Mouse (Mus musculus) heart, embryonic 15.5 days (tissue): ENCODE results near the gene Myl4. TPM values are rescaled to one million over a fixed set of nuclear protein-coding genes. Genes with fewer than 3 reads are reported as not detected.
"Not testable (repeated sequence)": the region's sequence is repeated elsewhere in the genome, so short reads cannot be mapped to it uniquely, and the experiment has no call there.

Experiments
- ATAC-seq: fragments of 200-750 bp; cut with Nextera tagmentation; replicated peaks from 2 replicates; pipeline ENCODE4 v1.8.0; 2017; ENCODE audit warnings: low read depth, moderate TSS enrichment; ENCODE audit not compliant: insufficient number of reproducible peaks, insufficient read depth, low FRiP score
- H3K27ac ChIP-seq: fragments of 300-500 bp; sonication (generic); 2 replicates; pipeline ENCODE4 v1.5.1; 2015; ENCODE audit warnings: mild to moderate bottlenecking, inconsistent platforms
- H3K27me3 ChIP-seq: fragments of 300-500 bp; sonication (generic); 2 replicates; pipeline ENCODE4 v1.6.1; 2015; ENCODE audit warnings: inconsistent platforms
- H3K36me3 ChIP-seq: fragments of 300-500 bp; sonication (generic); 2 replicates; pipeline ENCODE4 v1.6.1; 2015; ENCODE audit warnings: mild to moderate bottlenecking, inconsistent platforms
- H3K4me1 ChIP-seq: fragments of 300-500 bp; sonication (generic); replicated peaks from 2 replicates; pipeline ENCODE4 v1.6.1; 2015; ENCODE audit warnings: inconsistent platforms
- H3K4me2 ChIP-seq: fragments of 300-500 bp; sonication (generic); 2 replicates; pipeline ENCODE4 v1.6.1; 2015; ENCODE audit warnings: inconsistent platforms, mild to moderate bottlenecking, moderate library complexity
- H3K4me3 ChIP-seq: fragments of 300-500 bp; sonication (generic); 2 replicates; pipeline ENCODE4 v1.5.1; 2015; ENCODE audit warnings: mild to moderate bottlenecking, inconsistent platforms
- H3K9ac ChIP-seq: fragments of 300-500 bp; sonication (generic); 2 replicates; pipeline ENCODE4 v1.6.1; 2015; ENCODE audit warnings: mild to moderate bottlenecking, inconsistent platforms
- H3K9me3 ChIP-seq: fragments of 300-500 bp; sonication (generic); replicated peaks from 2 replicates; pipeline ENCODE4 v1.6.1; 2016; ENCODE audit warnings: inconsistent platforms
- WGBS: fragments of 180-500 bp; shearing (Covaris S2); methylation state at CpG from one replicate; pipeline ENCODE4 v1.1.7; 2015; ENCODE audit warnings: mixed read lengths; 5-methylcytosine and 5-hydroxymethylcytosine counted together
- polyA plus RNA-seq: library from polyadenylated mRNA; unstranded; fragments of >200 nt; fragmentation: Nextera tagmentation; extraction: Ambion mirVana; gene quantifications from 2 replicates; pipeline ENCODE4 v1.2.1, GENCODE M21; 2015

The Myl4 gene
- polyA plus RNA-seq, 1 experiment from 2014 or later = 1,694 TPM

DNA sequence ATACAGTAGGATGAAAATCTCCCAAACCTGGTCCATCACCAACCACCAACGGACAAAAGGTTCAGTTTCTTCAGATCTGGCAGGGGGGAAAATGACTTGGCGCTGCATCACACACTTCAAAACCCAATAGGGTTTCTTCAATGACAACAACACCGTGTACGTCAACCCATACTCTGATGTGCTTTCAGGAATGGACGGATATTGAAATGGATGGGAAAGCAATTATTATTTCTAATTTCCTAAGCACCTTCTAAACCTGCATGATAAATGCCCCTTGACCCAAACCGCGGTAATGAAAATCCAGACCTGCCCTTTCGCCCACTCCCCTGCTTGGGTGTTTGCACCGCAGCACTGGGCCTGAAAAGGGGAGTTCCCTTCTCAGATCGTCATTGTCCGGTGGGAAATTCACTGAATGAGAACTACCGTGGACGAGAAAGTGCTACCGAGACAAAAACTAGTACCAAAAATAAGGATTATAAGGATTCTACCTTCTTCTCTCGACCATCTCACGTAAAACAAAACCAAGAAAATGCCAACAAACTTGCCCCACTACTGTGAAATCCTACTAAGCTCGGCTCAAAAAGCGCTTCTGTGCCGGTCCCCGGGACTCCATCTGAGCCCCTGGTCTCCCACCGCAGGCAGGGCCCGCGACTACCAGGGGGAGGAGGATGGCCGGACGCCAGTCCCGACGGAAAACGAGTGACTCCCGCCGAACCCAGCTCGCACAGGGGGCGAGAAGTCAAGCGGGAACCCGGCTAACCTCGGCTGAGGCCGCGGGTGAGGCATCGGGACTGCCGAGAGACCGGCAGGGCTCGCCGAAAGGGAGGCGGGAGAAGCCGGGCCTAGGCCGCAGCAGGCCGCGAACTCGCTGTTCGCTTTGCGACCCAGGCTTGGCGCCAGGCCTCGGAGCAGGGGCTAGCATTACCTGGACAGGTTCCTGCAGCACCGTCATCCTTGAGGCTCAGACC, 741 bp upstream of the Myl4 start:
- Histone ChIP-seq H3K36me3 (no peaks in the 10 kb centered on the region), H3K4me2 (peak overlapping the region; percentile 79), H3K27ac (peak overlapping the region; percentile 92), H3K27me3 (no peaks in the 10 kb centered on the region), H3K9me3 (no peaks in the 10 kb centered on the region), H3K4me1 (peaks cover 36% of the 10 kb centered on the region), H3K4me3 (peak overlapping the region; percentile 76), H3K9ac (peak overlapping the region; percentile 96)
- peak; percentile 72 for ATAC-seq
- WGBS = under 1% methylated on average over 53 of the region's 53 CpGs

DNA sequence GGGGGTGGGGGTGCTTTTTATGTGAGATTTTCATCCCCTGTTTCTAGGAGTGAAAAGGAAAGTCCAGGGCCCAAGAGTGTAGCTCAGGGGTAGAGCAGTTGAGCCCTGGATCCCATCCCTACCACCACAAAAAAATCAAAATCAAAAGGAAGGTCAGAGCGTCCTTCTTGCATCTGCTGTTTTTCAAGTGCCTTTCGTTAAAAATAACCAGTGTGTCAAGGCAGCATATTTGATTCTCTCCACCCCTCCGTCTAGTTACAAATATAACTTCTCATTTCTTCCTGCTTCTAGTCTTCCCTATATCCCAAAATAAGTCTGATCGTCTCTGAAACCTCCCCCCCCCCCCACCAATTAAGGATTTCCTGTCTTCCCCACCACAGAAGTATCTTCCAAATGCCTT, 7.6 kb downstream of the Myl4 start:
- no peak overlapping the region for H3K4me3 ChIP-seq
- WGBS = 35% methylated on average over 4 of the region's 4 CpGs
- no peak overlapping the region for H3K9ac ChIP-seq
- H3K27me3 ChIP-seq = no peaks in the 10 kb centered on the region
- peak; percentile 33; the same call in 1 of the 2 replicates for ATAC-seq
- H3K36me3 ChIP-seq = no peaks in the 10 kb centered on the region
- no peaks in the 10 kb centered on the region for H3K9me3 ChIP-seq
- peak overlapping the region; percentile 19; the same call in 1 of the 2 replicates for H3K4me2 ChIP-seq
- peak overlapping the region; percentile 84 for H3K27ac ChIP-seq
- peaks cover 32% of the 10 kb centered on the region for H3K4me1 ChIP-seq

DNA sequence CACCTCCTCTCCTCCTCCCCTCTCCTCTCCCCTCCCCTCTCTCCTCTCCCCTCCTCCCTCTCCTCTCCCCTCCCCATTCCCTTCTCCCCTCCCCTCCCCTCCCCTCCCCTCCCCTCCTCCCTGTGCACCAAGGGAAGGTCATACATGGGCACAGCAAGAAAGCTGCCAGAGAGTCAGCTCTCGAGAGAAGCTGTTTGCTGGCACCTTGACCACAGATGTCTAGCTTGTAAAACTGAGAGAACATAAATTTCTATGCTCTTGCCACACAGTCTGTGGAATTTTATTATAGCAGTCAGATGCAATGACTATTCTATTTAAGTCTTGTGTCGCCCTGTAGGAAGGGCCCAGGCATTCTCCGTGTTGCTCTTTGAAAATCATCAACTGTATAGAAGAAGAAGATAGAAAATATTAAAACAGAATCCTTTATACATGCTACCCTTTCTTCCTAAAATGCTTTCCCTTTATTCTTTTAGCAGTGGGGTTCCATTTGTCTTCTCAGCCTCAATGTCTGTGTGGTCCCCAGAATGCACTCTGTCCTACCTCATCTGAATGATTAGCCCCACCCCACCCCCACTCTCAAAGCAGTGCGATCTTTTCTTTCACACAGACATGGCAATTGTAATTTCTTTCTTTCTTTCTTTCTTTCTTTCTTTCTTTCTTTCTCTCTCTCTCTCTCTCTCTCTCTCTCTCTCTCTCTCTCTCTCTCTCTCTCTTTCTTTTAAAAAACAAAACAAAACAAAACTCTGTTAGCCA, 8.4 kb downstream of the Myl4 start:
- ATAC-seq = peak; percentile 61
- H3K9ac ChIP-seq = no peak overlapping the region
- 42% methylated on average over 4 of the region's 4 CpGs for WGBS

DNA sequence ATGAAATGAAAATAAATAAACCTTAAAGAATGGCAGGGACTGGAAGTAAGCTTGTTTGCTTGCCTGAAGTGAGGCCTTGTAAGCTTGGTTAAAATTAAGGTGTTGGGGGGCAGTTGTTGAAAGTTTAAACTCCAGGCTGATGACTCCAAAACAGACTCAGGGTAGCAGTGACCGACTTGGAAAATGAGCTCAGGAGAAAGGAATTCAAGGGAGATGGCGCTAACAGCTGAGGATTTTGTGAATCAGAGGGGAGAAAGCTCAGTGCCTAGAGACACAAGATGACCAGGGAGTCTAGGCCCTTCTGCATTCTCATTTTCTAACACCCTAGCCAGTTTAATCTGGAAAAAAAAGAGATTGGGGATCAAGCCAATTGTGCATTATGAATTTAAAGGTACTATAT, 10.5 kb downstream of the Myl4 start:
- no peaks in the 10 kb centered on the region for H3K36me3 ChIP-seq
- H3K9ac ChIP-seq = no peak overlapping the region
- peaks cover 42% of the 10 kb centered on the region for H3K4me1 ChIP-seq
- H3K27me3 ChIP-seq = no peaks in the 10 kb centered on the region
- H3K27ac ChIP-seq = peak overlapping the region; percentile 73
- H3K9me3 ChIP-seq = no peaks in the 10 kb centered on the region
- no peak overlapping the region for H3K4me2 ChIP-seq
- peak; percentile 32; the same call in 1 of the 2 replicates for ATAC-seq
- H3K4me3 ChIP-seq = no peak overlapping the region
- WGBS = 12% methylated on average over 2 of the region's 2 CpGs

More for the DNA sequence above, 8.4 kb downstream of the Myl4 start:
- Histone ChIP-seq H3K9me3 (no peaks in the 10 kb centered on the region), H3K27me3 (no peaks in the 10 kb centered on the region), H3K4me1 (peaks cover 38% of the 10 kb centered on the region), H3K4me2 (0 out of 2 replicates have a peak overlapping the region, but pooled peaks have one; percentile 19), H3K4me3 (no peak overlapping the region), H3K27ac (peak overlapping the region; percentile 84), H3K36me3 (no peaks in the 10 kb centered on the region)

DNA sequence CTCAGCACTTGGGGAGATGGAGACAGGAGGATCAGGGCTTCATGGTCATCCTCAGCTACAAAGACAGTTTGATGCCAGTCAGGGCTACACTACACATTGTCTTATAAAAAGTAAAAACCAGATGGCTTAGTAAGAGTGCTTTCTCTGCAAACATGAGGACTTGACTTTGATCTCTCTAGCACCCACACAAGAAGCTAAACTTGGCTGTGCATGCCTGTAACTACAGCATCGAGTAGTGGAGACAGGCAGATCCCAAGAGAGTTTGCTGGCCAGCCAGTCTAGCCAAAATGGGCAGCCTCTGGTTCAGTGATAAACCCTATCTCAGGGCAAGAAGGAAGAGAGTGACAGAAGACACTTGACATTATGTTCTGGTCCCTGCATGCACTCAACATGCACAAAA, 13.0 kb downstream of the Myl4 start:
- H3K27ac ChIP-seq = peak overlapping the region; percentile 28
- no peak overlapping the region for H3K4me2 ChIP-seq
- H3K27me3 ChIP-seq = no peaks in the 10 kb centered on the region
- H3K9ac ChIP-seq = no peak overlapping the region
- WGBS = 17% methylated on average over 1 of the region's 1 CpGs
- no peaks in the 10 kb centered on the region for H3K9me3 ChIP-seq
- H3K4me1 ChIP-seq = peaks cover 58% of the 10 kb centered on the region
- no peaks in the 10 kb centered on the region for H3K36me3 ChIP-seq
- ATAC-seq = no peak
- no peak overlapping the region for H3K4me3 ChIP-seq

DNA sequence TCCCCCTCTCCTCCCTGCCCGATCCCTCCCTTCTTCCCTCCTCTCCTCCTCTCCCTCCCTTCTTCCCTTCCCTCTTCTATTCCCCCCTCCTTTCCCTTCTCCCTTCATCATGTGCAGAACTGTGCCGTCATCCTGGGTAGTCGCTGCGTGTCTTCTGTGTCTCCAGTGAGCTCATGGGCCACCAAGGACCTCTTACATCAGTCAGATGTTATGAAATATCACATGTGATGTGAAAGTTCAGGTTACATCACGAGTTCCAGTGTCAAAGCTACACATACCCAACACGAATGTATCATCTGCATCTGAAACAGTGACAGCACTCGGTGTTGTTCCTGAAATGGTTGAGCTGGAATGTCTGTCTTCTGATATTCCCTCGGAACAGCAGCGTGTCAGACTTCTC, 14.7 kb downstream of the Myl4 start:
- Histone ChIP-seq H3K9me3 (no peaks in the 10 kb centered on the region), H3K36me3 (no peaks in the 10 kb centered on the region), H3K27ac (no peak overlapping the region), H3K4me2 (no peak overlapping the region), H3K4me3 (no peak overlapping the region), H3K9ac (no peak overlapping the region), H3K27me3 (no peaks in the 10 kb centered on the region), H3K4me1 (peaks cover 46% of the 10 kb centered on the region)
- WGBS = 68% methylated on average over 9 of the region's 9 CpGs
- ATAC-seq = no peak

DNA sequence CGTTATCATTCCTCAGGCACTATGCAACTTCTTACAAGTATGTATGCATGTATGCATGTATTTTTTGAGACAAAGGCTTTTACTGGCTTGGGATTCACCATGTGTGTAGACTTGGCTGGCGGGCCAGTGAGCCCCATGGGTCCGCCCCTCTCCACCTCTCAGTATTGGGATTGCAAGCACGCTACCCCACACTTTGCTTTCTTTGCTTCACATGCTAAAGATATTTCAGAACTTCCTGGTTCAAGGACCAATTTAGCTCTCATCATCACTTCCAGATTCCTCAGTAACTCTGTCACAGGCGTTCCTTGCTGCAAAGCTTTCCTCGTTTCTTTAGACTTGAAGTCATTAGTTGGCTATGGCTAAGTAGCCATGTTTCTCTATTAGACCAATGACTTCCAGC, 15.6 kb downstream of the Myl4 start:
- Histone ChIP-seq H3K27me3 (no peaks in the 10 kb centered on the region), H3K9ac (no peak overlapping the region), H3K27ac (peak overlapping the region; percentile 33), H3K36me3 (no peaks in the 10 kb centered on the region), H3K4me3 (no peak overlapping the region), H3K9me3 (no peaks in the 10 kb centered on the region), H3K4me1 (peaks cover 38% of the 10 kb centered on the region), H3K4me2 (no peak overlapping the region)
- ATAC-seq = 0 out of 2 replicates have a peak, but pooled peaks have one; percentile 39
- whole genome bisulfite sequencing = 66% methylated on average over 6 of the region's 6 CpGs

DNA sequence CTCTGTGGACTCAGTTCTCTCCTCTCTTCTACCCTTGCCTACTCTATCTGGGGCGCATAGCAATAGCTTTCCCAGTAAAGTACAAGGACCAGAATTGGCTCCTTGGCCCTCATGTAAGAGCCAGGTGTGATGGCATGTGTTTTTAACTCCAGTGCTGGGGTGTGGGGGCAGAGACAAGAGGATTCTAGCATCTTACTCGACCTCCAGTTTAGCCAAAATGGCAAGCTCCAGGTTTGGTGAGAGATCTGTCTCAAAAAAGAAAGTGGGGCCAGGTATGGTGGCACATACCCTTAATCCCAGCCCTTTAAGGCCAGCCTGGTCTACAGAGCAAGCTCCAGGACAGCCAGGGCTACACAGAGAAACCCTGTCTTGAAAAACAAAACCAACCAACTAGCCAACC, 16.3 kb downstream of the Myl4 start:
- no peak overlapping the region for H3K4me2 ChIP-seq
- no peak for ATAC-seq
- no peak overlapping the region for H3K27ac ChIP-seq
- peaks cover 38% of the 10 kb centered on the region for H3K4me1 ChIP-seq
- 76% methylated on average over 2 of the region's 2 CpGs for WGBS
- H3K36me3 ChIP-seq = no peaks in the 10 kb centered on the region
- no peak overlapping the region for H3K9ac ChIP-seq
- no peaks in the 10 kb centered on the region for H3K27me3 ChIP-seq
- H3K9me3 ChIP-seq = no peaks in the 10 kb centered on the region
- H3K4me3 ChIP-seq = no peak overlapping the region

DNA sequence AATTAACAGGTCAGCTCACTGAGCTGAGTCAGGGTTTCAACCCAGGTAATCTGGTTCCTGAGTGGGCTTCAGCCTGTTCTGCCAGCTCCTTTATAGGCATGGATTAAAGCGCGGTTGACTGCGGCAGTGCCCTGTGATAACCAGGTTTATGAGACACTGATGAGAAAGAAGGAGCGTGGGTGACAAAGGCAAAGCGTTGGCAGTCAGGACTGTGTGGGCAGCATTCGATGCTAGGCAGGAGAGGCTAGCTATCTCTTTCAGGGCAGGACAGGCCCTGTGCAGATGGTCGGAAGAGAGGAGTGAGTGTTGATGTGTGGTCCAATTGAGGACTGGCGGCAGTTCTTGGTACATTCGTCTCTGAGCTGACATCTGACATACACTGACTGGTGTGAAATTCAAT, 17.3 kb downstream of the Myl4 start:
- Histone ChIP-seq H3K4me3 (no peak overlapping the region), H3K27ac (peak overlapping the region; percentile 44), H3K9me3 (no peaks in the 10 kb centered on the region), H3K36me3 (no peaks in the 10 kb centered on the region), H3K4me2 (no peak overlapping the region), H3K27me3 (no peaks in the 10 kb centered on the region), H3K4me1 (peaks cover 48% of the 10 kb centered on the region), H3K9ac (no peak overlapping the region; the same call in 1 of the 2 replicates)
- ATAC-seq = 0 out of 2 replicates have a peak, but pooled peaks have one; percentile 25
- 51% methylated on average over 9 of the region's 9 CpGs for WGBS

DNA sequence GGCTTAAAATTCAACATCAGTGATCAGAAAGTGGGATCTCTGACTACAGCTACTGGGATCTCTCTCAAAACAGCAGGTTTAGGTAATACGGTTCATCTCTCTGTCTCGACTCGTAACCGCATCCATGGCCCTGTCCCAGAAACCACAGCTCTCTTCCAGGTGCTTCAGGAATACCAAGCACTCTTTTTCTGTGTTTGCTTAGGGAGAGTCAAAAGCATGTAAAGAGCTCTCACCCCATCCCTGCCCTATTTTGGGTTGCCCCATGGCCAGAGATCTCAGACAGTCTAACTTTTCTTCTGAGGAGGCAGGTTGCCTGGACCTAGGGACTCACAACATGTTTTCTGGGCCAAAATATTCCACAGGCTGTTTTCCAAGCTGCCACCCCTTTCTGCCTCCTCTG, 17.9 kb downstream of the Myl4 start:
- no peak overlapping the region; the same call in 1 of the 2 replicates for H3K9ac ChIP-seq
- 89% methylated on average over 4 of the region's 4 CpGs for WGBS
- H3K9me3 ChIP-seq = no peaks in the 10 kb centered on the region
- no peaks in the 10 kb centered on the region for H3K27me3 ChIP-seq
- no peaks in the 10 kb centered on the region for H3K36me3 ChIP-seq
- no peak overlapping the region for H3K4me2 ChIP-seq
- peak overlapping the region; percentile 44 for H3K27ac ChIP-seq
- H3K4me1 ChIP-seq = peaks cover 48% of the 10 kb centered on the region
- no peak for ATAC-seq
- H3K4me3 ChIP-seq = no peak overlapping the region

DNA sequence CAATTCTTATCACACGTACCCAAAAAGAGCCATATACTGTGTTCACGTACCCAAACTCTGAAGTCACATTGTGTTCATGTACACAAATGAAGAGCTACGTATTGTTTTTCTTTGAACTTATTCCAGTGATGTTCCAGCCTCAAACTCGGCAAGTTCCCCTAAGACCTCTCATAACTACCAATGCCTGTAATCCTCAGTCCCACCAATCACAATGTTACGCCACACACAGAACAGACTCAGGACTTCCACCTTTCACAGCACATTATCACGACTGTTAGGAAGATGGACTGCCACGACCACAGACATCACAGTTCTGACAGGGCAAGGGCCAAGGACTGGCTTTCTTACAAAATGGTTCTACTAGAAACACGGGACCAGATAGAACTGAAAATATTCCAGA, 20.1 kb downstream of the Myl4 start:
- H3K4me3 ChIP-seq, H3K9me3 ChIP-seq, H3K9ac ChIP-seq, H3K4me2 ChIP-seq, H3K27ac ChIP-seq, H3K27me3 ChIP-seq, ATAC-seq, H3K36me3 ChIP-seq: not testable (repeated sequence)
- peaks cover 43% of the 10 kb centered on the region for H3K4me1 ChIP-seq
- WGBS = 76% methylated on average over 8 of the region's 8 CpGs
